Mouse (Mus musculus) layer of hippocampus, adult 9-10 months (tissue): ENCODE data around the gene Cryz.

Experiments
- DNase-seq: peaks from one replicate; pipeline ENCODE4 v3.0.0; 2022; ENCODE audit warnings: low spot score

Cryz gene

DNA sequence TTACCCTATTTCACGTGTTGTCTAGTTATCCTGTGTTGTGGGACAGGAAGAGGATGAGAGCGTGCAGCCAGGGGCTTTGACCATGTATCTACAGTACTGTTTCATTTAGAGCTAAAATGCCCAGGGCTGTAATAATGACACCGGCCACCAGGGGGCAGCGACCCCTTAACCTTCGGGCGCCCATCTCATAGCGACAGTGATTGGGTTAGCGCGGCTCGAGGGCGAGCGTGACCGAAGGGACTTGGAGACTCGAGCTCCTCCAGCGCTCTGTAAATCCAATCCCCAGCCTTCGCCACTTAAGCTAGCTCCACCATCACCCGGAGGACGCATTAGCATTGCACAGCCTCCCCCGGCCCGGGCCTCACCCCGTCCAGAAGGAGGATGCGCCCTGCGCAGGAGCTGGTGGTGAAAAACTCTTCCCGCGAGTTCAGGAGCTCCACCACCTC is at the start of gene Cryz:
Gene Cryz (plus strand): TSS at position 224 of the 446 bp plus-strand sequence.
- DNase-seq = peak; percentile 93

DNA sequence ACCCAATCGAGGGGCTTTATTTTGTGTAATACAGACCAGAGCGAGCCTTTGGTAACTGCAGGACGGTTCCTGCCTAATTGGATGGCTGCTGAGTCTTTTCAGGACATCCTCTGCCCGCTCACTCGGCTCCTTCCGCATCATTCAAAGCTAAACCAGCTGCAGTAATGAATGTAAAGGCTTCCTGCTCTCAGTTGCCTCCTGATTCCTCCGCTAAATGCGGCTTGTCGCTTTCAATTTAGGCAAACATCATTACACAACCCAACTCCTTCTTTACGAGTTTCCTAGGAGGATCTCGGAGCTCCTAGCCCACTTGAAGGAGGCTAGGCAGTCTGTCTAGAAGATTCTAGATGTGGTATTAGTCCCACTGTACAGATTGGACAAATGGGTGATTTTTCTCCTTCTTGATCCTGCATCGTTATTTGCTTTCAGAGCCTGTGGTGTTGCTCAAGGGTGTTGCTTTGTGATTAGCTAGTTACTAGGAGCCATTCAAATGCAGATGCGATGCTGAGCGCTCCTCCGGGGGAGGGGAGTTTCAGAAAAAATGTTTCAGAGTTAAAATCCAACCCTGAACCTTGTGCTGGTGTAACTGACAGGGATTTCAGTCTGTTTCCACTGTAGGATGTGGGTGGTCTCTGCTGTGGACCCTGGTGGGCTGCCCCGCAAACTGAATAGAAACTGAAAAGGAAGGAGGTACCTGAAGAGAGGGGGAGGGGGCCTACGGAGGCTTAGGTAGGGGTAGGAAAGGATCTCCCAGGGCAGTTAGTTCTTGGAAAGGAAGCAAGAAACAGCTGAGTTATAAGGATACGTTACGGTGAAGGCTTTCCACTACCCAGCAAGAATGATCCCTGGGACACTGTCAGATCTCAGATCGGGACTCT is 48.7 kb upstream of the Cryz start:
- DNase-seq = no peak

DNA sequence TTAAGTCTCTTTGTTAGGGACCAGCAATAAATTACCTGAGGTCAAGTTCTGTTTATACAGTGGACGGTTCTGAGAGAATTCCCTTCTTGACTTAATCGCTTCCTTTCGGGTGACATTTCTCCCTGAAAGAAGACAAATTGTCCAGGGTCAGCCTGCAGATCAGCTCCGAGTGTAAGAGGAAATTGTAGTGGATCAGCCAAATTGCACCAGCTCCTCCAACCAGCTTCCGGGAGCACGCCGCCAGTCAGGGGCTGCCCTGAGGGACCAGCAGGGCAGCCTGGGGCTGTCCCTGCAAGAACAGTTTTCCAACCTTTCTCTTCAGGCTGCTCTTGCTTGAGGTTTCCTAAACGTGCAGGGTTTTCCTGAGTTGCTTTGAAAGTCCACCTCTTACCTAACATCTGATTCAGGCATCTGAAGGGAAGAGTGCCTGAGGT is 47.6 kb upstream of the Cryz start:
- DNase-seq = no peak

DNA sequence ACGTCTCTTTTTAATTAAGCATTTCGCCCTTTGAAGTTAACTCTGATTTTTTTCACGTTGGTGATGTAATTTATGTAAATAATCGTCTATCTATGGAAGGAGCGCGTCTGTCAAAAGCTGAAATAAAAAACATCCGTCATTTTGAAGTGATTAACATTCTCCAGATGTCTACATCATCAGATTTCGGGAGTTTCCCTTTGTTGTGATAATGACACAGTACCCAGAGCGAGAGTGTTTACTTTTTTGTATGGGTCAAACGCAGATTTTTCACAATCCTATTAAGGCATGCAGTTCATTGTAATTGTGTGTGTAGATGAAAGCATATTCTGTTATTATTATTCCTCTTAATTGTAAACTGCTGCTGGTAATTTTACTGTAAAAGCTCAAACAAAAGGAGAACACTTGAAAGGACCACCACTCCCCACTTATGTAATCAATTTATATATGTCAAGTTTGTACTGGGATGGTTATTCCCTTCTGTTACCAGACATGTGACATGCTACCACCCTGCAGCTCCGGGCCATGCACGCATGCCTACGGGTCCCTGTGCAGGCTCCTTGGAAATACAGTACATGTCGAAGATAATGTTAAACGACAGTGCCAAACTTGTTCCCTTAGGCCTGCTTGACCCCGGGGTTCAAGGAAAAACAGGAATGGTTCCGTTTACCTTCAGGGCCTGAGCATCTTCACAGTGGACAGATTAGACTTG is 46.0 kb upstream of the Cryz start:
- no peak for DNase-seq

DNA sequence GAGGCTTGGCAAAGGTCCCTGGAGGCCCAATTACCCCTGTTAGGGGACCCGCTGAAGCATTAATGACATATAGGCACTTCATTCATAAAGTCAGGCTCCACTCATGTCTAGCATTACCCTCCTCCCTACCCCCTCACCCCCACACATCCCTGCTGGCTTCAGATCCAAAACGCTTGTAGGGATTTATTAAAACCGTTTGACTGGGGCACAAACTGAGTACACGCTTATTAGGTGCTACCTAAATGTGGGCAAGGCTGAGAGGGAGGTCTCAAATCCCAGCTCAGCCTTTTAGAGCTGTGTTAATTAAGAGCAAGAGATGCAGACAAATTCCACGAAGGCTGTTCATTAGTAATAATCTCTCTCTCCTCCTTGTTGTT is 45.5 kb upstream of the Cryz start:
- no peak for DNase-seq

DNA sequence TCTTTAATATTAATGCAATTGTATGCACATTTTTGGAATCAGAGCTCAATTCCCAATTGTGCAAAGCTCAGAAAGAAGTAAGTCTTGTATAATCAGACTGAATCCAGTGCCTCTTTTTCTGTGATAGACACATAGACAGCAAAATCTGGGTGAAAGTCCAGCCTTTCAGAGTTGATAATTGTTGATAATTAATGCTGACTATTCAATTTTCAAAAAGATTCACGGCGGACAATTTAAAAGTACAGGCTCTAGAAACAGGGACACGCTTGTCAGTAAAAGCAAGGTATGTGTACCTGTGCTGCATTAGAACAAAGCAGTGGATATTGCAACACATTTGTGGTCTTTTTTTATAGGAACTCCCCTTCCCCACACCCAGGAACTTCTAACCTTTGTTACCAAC is 34.3 kb upstream of the Cryz start:
- no peak for DNase-seq

DNA sequence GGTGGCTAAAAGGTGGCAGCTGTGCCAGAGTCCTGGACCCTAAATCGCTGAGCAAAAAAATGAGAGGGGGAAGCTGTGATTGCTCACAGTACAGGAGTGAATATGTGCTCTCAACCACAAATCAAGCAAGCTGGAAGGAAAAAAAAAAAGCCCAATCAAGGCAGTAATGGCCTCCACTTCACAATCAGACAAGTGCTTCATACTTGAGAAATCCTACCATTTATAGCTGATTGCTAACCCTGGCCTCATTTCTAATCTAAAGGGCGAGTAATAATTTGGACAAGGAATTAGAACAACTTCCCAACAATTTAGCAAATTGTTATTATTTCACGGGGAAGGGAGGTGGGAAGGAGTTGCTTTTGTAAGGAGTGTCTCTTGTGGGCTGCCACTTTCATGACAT is 31.1 kb upstream of the Cryz start:
- DNase-seq = no peak

DNA sequence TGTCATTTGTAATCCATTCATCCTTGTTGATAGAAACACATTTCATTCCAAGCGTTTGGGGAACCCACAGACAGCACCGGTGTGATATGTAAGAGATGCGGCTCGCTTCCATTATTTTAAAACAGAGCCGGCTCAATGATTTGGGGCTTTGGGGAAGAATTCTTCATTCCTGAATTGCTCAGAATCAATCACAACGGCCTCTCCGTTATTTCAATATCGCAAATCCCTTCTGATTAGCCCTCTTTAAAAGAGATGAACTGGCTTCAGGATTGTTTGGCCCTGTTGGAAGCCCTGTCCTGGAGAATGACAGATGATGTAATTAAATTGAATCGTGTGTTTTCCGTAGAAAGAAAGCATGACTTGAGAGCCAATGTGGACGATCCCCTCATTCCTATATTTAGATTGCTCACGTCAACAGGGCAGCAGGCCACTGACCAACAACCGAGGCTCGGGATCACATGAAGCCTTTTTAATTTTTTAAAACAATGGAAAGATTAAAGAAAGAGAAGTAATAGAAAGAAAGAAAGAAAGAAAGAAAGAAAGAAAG is 26.4 kb upstream of the Cryz start:
- DNase-seq = no peak

DNA sequence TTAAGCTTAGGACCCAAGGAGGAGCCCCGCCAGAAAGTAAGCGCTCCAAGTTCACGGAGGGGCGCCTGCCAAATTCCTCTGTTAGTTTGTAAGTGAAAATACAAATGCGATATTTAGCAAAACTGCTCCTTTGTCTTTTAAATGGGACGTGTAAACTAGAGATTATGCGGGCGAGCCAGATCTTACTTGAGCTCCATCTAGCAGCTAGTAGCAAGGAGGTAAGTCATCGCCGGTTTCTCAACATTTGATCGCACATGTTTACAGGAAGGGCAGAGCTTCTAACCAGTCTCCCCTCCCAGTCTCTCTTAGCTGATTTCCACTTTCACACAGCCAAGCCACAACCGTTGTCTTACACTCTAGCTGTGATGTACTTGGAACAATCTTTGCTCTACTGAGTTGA is 25.7 kb upstream of the Cryz start:
- no peak for DNase-seq

DNA sequence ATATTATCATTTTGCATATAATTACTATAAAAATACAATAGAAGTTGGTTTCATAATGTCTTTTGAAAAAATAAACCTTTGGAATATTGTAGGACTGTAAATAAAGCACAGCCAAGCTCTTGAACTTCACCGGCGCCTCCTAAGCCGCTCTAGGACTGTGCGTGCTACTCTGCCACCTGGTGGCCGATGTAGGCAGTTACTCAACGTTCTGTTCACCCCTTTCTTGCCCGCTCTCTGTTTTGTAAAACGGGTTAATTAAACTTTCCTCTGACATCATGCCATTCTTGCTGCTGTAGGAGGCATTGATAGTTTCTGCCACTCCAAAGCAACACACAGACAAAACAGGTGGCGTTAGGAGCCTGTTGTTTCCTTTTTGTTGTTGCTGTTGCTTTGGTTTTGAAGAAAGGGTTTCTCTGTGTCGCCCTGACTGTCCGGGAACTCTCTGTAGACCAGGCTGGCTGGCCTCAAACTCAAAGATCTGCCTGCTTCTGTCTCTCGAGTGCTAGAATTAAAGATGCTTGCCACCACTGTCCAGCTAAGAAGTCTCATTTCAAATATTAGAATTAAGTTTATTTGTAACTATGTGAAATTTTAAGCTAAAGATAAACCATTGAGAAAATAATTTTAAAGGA is 24.1 kb upstream of the Cryz start:
- DNase-seq = peak; percentile 20

DNA sequence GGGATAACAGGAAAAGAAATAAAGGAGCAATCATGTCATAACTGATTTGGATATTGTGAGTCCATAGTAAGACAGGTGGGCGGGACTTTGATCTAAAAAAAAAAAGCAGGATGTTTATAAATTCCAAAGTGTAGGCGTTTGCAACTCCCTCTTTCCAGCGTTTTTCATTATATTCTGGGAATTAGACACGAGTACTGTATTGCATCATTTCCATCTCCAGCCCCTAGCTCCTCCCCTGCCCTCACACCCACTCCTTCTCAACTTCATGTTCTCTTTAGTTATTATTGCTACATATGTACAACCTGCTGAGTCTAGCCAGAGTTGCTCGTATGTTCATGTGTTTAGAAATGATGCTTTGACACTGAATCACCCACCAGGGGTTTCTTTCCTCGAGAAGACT is 22.8 kb upstream of the Cryz start:
- DNase-seq = no peak

DNA sequence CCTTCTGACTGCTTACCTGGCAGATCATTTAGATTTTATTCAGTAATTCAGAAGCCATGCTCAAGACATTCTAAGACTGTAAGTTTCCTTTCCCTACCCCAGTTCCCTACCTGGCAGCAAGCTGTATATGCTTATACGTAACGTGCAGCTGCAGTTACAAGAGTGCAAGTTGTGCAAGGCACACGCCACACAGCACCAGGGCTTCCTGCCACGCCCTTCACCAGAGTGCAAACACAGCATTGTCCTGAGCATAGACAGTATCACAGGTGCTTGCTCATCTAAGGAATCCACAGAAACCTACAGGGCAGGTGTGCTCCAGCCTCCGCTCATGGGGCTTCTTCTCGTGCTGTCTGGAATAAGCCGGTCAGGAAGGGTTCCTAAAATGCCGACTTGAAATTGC is 18.6 kb upstream of the Cryz start:
- DNase-seq = no peak

DNA sequence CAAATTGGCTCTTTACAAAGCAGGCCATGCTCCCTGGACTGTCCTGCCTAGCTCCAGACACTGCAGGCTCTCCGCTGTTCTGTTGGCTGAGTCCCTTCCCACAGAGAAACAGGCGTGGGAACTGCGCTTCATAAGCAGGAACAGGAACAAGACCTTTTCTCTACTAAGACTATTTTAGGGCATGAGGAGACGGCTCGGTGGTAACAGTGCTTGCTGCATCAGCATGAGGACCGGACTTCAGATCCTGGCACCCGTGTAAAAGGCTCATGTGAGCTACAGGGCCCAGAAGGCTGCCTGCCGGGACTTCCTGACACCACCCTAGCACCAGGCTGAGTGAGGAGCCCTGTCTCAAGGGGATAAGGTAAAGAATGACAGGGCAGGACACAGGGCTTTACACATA is 12.2 kb upstream of the Cryz start:
- DNase-seq = no peak

DNA sequence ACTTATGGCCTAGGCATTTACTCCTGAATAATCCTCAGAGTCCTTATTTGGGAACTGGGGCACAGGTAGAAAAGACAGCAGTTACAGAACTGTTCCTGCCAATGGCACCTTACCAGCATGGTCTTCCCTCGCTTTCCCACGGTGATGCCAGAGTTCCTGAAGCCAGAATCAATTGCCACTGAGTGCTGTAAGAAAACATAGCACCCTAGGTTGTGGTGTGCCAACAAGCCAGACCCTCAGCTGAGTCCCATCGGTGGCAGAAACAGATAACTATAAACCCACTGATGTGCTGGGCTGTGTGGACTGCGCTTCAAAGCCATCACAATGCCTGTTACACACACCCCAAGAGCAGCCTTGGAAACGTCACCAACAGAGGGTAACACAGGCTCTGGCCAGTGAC is 5.5 kb upstream of the Cryz start:
- DNase-seq = no peak

DNA sequence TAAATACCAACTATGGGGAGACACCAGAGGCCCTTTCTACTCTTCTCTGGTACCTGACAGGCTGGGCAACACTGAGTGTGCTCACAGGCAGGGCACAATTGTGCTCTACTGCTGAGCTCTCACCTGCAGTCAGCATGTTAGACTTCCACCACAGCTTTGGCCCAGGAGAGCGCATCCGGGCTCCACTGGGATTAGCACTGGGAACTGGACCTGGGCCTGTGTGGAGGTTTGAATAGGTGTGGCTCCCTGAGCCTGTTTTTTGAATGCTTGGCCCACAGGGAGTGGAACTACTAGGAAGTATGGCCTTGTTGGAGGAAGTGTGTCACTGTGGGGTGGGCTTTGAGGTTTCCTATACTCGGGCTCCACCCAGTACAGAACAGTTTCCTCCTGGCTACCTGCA is 4.9 kb upstream of the Cryz start:
- DNase-seq = no peak

DNA sequence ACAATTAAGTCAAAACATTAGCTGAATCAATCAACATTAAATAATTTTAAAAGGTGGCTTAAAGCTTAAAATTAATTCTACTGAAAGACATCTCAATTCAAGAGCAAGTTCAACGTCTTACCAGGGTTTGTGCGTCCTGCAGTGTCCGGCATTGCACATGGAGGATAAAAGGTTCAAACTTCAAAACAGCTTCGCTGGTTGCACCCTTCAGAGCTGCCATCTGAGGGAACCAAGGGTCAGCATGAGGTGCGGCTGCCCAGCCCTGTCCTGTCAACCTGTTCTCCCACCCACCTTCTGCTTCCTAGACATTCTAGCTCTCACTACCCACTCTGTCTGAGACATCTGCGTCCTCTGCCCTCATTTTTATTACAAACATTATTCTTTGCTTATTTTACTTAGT is 2.9 kb upstream of the Cryz start:
- no peak for DNase-seq

DNA sequence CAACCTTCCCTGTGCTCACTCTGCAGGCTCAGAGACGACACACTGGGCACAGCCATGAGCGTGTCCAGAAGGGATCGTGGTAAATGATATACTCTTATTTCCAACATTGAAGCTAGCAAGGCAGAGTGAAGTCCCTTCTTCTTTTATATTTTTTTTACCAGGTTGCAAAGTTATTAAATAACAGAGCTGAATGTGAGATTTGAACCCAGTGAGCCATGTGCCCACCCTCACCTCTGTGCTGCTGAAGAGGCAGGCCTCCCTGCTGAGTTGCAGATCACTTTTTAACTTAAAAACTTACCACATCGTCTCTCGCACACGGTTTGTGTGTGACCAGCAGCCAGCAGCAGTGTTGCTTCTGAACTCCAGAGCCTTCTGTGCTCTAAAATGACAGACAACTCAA is 2.4 kb upstream of the Cryz start:
- DNase-seq = no peak

DNA sequence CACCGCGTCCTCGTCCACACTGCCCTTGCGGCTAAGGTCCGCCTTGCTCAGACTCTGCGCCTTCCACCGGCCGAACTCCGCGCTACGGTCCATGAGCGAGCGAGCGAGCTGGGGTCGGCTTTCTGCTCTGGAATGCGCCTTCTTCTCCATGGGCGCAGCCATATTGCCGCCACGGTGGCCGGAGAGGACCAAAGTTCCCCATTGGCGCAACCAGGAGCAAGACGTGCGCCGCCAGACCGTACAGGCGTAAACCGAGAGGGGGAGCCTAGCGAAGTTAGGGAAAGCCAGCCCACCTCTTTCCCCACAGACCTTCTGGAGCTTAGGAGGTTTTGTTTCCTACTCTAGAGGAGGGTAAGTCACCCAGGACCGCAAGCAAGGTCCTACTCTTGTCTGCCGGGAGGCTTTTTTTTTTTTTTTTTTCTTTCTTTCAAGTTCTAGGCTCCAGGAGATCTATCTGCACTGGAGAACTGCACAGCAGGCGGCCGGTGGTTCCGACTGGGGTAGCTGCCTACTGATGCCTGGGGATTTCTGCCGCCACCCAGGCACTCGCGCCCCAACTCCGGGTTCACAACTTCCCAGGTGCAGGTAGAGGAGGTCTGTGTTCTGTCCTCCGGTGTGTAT is 533 bp downstream of the Cryz start, which contains the start of gene Tyw3:
Gene Tyw3 (minus strand): TSS at position 171 of the 621 bp plus-strand sequence.
- peak; percentile 94 for DNase-seq

DNA sequence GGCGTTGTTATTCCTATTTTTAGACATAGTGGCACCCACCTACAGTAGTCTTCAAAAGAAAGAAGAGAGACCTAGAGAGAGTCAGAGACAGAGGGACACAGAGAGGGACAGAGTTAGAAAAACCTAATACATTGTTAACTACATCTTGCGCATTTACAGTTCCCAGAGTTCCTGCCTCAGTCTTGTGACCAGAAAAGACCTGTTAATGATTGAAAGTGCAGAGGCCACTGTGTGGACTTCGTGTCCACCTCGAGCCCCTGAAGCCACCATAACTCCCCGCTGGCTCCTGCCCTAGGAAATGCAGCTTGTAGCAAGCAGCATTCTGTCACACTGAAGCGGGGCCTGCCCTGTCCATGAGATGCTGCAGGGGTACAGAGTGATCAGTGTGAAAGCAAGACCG is 1.1 kb downstream of the Cryz start:
- DNase-seq = no peak

DNA sequence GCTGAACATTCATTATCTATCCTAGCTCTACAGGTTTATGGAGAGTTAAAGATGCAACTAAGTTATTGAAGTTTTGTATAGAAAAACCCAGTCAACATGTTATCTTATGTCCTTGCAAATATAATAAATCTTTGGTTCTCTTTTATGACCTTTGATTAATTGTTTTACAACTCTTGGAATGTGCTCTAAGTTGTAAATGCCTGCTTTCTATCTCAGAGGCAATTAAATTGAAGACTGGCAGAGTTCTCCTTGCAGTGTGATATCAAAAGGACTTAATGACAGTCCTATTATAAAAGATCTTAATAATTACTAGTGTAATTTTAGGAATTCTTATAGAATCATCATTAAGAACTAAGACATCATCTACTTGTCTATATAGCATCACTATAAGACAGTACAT is 5.6 kb downstream of the Cryz start:
- no peak for DNase-seq

DNA sequence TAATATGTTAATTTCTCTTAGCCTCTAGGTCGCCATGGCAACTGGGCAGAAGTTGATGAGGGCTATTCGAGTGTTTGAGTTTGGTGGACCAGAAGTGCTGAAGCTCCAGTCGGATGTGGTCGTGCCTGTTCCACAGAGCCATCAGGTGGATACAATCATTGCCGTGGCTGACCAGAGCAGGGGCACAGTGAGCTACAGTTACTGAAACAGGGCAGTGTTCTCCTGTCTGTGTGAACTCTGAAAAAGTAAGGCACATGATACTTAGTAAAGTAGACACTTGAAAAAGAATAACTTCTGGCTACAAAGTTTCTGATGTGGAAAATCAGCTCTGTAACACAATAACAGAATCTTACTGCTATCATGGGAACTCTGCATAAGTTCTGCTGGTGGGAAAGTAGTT is 8.4 kb downstream of the Cryz start:
- DNase-seq = no peak

DNA sequence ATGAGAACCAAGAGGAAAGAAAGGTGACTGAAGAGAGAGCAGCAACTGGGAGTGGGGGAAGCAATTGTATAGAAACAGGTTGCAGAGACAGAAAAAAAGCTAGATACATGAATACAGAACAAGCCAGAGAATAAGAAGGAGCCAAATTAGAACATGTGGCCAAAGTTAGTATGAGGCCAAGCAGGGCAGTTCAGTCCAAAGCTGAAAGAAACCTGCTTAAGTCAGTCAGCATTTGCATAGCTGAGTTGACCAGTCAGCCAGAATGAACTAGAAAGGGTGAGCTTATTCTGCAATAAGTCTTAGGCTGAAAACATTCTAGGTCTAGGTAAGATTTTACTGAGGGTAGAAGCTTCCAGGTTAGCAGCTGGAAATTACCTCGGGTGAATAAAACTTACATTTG is 11.4 kb downstream of the Cryz start:
- no peak for DNase-seq
